Mouse (Mus musculus) urinary bladder, postnatal 0 days (tissue): ENCODE results near the gene Gm10762. TPM values are rescaled to one million over a fixed set of nuclear protein-coding genes. Genes with fewer than 3 reads are reported as not detected.

Experiments
- microRNA-seq: library from miRNA; unstranded; fragments of <30 nt; microRNA quantifications from one replicate; pipeline ENCODE4, GENCODE M21; 2016
- polyA plus RNA-seq: library from polyadenylated mRNA; unstranded; fragments of >200 nt; fragmentation: Nextera tagmentation; extraction: Ambion mirVana; gene quantifications from 2 replicates; pipeline ENCODE4 v1.2.1, GENCODE M21; 2015

The Gm10762 gene
- polyA plus RNA-seq, result 10.6 and 11.2 TPM in 2 replicates

DNA sequence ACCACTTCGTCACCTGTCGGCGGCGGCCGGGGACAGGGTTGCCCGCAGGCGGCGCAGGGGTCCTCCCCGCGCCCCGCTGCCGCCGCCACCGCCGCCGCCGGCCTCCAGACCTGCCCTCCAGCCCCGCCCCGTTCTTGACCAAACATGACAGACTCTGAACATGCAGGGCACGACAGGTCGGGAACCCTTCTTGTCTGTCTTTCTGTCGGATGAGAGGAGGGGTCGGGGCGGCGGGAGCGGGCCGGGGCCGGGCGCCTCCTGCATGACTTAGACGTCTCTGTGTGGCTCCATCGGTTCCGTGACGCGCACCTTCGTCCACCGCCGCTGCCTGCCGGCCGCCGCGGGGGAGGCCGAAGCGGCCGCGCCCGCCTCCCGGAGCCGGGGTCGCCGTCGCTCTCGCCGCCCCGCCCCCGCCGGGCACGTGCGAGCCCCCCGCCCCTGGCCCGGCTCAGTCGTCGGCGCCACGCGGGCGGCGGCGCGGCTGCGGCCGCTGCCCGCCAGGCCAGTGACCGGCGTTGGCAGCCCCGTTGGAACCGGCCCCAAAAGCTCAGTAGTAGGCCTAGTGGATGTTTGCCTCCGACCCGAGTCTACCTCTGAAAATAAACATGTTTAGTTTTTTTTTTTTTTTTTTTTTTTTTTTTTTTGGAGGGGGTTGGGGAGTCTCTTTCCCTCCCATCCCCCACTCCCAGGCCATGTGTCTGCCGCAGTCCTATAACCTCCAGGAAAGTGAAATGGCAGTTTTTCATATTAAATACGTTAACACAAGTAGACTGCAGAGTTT lies at the start of gene Gm10762:
Gene Gm10762, minus strand, starts transcription at position 65 of the 781 bp plus-strand sequence.

DNA sequence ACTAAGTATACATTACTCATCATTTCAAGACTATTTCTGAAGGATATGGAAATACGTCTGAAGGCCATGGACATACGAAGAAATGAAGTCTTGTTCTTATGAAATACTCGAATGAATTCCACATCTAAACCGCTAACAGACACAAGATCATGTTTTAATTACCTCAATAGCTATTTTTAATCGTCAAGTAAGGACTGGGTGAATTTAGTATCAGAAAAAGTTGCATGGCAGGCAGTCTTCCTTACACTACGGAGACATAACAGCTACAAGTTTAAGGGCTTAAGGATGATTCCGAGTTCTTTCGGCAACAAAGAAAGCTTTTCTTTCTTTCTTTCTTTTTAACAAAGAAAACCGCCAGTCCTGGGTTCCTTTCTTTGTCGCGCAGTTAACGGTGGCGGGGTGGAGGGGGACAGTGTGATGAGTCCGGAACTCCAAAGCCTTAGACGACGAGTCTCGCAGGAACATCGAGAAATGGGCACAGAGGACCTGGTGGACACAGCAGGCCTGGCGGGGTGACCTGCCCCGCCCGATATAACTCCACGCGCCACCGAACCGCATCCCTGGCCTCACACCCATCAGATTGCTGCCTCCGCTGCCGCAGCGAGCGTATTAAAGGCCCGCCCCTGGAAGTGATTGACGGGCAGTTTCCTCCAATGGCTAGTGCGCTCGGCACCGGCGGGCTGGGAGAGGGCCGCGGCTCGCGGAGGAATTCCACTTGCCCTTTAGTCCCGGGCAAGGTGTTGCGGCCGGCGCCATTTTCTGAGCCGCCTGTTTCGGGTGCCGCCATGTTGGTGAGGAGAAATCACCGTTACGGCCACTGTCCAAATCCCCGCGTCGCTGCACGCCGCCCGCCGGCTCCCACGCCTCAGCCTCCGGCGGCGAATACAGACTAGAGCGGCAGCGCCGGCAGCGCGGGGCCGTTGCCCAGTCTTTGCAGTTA lies 614 bp downstream of the Gm10762 start, which contains the start of gene Zc3h6:
Gene Zc3h6, plus strand, starts transcription at position 762 of the 940 bp plus-strand sequence.

DNA sequence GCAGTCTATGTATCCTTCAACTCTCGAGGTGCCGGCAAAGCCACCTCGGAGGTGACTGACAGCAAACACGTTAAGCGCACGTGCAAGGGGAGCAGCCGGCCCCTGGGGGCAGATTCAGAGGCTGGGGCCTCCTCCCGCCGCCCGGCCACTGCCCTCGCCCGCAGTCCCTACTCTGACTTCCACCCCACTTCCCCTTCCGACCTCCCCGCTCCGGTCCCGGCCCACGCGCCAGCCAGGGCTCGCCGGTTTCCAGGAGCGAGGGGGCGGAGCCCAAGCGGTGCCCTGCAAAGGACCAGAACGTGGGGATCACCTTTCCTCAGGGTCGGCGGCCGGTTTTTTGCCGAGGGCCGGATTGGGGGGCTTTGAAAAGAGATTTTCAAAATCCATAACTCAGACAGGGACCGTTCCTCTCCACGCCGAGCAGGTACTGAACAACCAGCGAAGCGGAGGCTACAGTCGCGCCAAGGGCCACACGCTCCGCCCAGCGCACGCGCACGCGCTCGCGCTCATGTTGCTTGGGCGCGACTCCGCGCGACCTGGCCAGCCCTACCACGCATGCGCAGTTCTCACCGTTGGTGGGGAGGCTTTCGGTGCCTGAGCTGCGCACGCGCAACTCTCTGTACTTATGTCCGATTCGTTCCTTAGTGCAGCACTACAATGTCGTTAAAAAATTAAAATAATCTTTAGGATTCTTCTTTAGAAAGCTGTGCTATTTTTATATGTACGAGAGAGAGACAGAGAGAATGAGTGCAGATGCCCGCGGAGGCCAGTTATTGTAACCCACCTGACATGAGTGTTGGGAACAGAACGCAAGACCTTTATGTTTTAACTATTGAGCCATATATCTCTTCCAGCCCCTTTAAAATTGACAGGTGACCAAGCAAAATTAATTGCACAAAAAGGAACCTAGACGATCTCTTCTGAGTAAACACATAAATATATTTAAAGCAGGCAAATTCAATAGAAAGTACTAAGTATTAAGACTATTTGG lies 23.7 kb downstream of the Gm10762 start, which contains the start of gene Zc3h8:
Gene Zc3h8, minus strand, starts transcription at position 540 of the 991 bp plus-strand sequence.

Small RNAs within 50 kb of the gene (microRNA-seq; reads per million reads assigned to microRNA genes)
- gene Gm22859, result not detected

Other genes with a start within 250 kb of the Gm10762 start
- 29.8 and 31.6 TPM in 2 replicates for gene Tmem87b, start 149.6 kb downstream of the Gm10762 start, polyA plus RNA-seq
- gene Fbln7, start 104.7 kb downstream of the Gm10762 start, polyA plus RNA-seq, result 1.3 and 1.4 TPM in 2 replicates
- gene Zc3h8, start 23.6 kb downstream of the Gm10762 start, polyA plus RNA-seq, result 2.8 and 3.2 TPM in 2 replicates
- gene Zc3h6, start 323 bp downstream of the Gm10762 start, polyA plus RNA-seq, result 2.2 and 2.7 TPM in 2 replicates
- gene Vinac1, start 80.4 kb upstream of the Gm10762 start, polyA plus RNA-seq, result 0.12 and 0.16 TPM in 2 replicates
- gene Ttl, start 98.2 kb upstream of the Gm10762 start, polyA plus RNA-seq, result 7.3 and 8.9 TPM in 2 replicates
- 8.3 and 8.7 TPM in 2 replicates for gene Polr1b, start 133.3 kb upstream of the Gm10762 start, polyA plus RNA-seq
- 16.5 and 17.6 TPM in 2 replicates for gene Chchd5, start 162.0 kb upstream of the Gm10762 start, polyA plus RNA-seq
- gene Slc20a1, start 231.0 kb upstream of the Gm10762 start, polyA plus RNA-seq, result 14.3 and 17.4 TPM in 2 replicates